Mouse (Mus musculus): ENCODE data around the gene Ncor2. TPM values are rescaled to one million over a fixed set of nuclear protein-coding genes. Genes with fewer than 3 reads are reported as not detected.

The Ncor2 gene
- total RNA-seq, 2 experiments from 2014 or later: 228 to 270 TPM

- DNase-seq (ENCODE audit: extremely low spot score in 1 of 2, low spot score in 2 of 2): no peak
- Histone ChIP-seq H3K27ac (no peak overlapping the region), H3K4me3 (no peak overlapping the region)
- intact Hi-C loops (cut with DNase I): no loop called here
- TF ChIP-seq CTCF (IDR thresholded peaks at IDR 0.05): no peak
These were observed 100.8 kb downstream of the Ncor2 start for GRCm38 (mm10) chr5:125078220-125078619.

- TF ChIP-seq CTCF (IDR thresholded peaks at IDR 0.05): no peak
- intact Hi-C loops (cut with DNase I): no loop called here
- Histone ChIP-seq H3K27ac (no peak overlapping the region), H3K4me3 (no peak overlapping the region)
- no peak for DNase-seq (ENCODE audit: extremely low spot score in 1 of 2, low spot score in 2 of 2)
These were observed 102.8 kb downstream of the Ncor2 start for GRCm38 (mm10) chr5:125076183-125076582.

- H3K27ac ChIP-seq: no peak overlapping the region
- intact Hi-C loops (cut with DNase I): no loop called here
- no peak for DNase-seq (ENCODE audit: extremely low spot score in 1 of 2, low spot score in 2 of 2)
- no peak for TF ChIP-seq CTCF (IDR thresholded peaks at IDR 0.05)
- H3K4me3 ChIP-seq: no peak overlapping the region
These were observed 104.3 kb downstream of the Ncor2 start for GRCm38 (mm10) chr5:125074571-125075171.

- Histone ChIP-seq H3K27ac (no peak overlapping the region), H3K4me3 (no peak overlapping the region)
- no peak for DNase-seq (ENCODE audit: extremely low spot score in 1 of 2, low spot score in 2 of 2)
- no peak for TF ChIP-seq CTCF (IDR thresholded peaks at IDR 0.05)
- intact Hi-C loops (cut with DNase I): no loop called here
These were observed 105.1 kb downstream of the Ncor2 start for GRCm38 (mm10) chr5:125073896-125074295.

- no peak overlapping the region for H3K27ac ChIP-seq
- no peak for DNase-seq (ENCODE audit: extremely low spot score in 1 of 2, low spot score in 2 of 2)
- TF ChIP-seq CTCF (IDR thresholded peaks at IDR 0.05): no peak
- intact Hi-C loops (cut with DNase I): no loop called here
- H3K4me3 ChIP-seq: no peak overlapping the region
These were observed 105.7 kb downstream of the Ncor2 start for GRCm38 (mm10) chr5:125073335-125073734.

- intact Hi-C loops (cut with DNase I): no loop called here
- no peak for TF ChIP-seq CTCF (IDR thresholded peaks at IDR 0.05)
- H3K4me3 ChIP-seq: no peak overlapping the region
- no peak overlapping the region for H3K27ac ChIP-seq
- no peak for DNase-seq (ENCODE audit: extremely low spot score in 1 of 2, low spot score in 2 of 2)
These were observed 106.6 kb downstream of the Ncor2 start for GRCm38 (mm10) chr5:125072425-125072824.

- TF ChIP-seq CTCF (IDR thresholded peaks at IDR 0.05): no peak
- Histone ChIP-seq H3K4me3 (no peak overlapping the region), H3K27ac (no peak overlapping the region)
- intact Hi-C loops (cut with DNase I): no loop called here
- no peak for DNase-seq (ENCODE audit: extremely low spot score in 1 of 2, low spot score in 2 of 2)
These were observed 107.1 kb downstream of the Ncor2 start for GRCm38 (mm10) chr5:125071919-125072318.

GRCm38 (mm10) chr5:125070399-125070798 is 108.6 kb downstream of the Ncor2 start:
- DNase-seq (ENCODE audit: extremely low spot score in 1 of 2, low spot score in 2 of 2): no peak
- no peak for TF ChIP-seq CTCF (IDR thresholded peaks at IDR 0.05)
- intact Hi-C loops (cut with DNase I): no loop called here
- H3K27ac ChIP-seq: no peak overlapping the region
- H3K4me3 ChIP-seq: no peak overlapping the region

- intact Hi-C loops (cut with DNase I): no loop called here
- TF ChIP-seq CTCF (IDR thresholded peaks at IDR 0.05): no peak
- Histone ChIP-seq H3K27ac (no peak overlapping the region), H3K4me3 (no peak overlapping the region)
- DNase-seq (ENCODE audit: extremely low spot score in 1 of 2, low spot score in 2 of 2): no peak
These were observed 109.1 kb downstream of the Ncor2 start for GRCm38 (mm10) chr5:125069916-125070315.

- Histone ChIP-seq H3K4me3 (no peak overlapping the region), H3K27ac (no peak overlapping the region)
- intact Hi-C loops (cut with DNase I): no loop called here
- TF ChIP-seq CTCF (IDR thresholded peaks at IDR 0.05): no peak
- no peak for DNase-seq (ENCODE audit: extremely low spot score in 1 of 2, low spot score in 2 of 2)
These were observed 109.6 kb downstream of the Ncor2 start for GRCm38 (mm10) chr5:125069426-125069825.

GRCm38 (mm10) chr5:125068371-125068951 is 110.6 kb downstream of the Ncor2 start:
- Histone ChIP-seq H3K27ac (no peak overlapping the region; the same call in 1 of the 2 replicates), H3K4me3 (no peak overlapping the region)
- intact Hi-C loops (cut with DNase I): no loop called here
- no peak for TF ChIP-seq CTCF (IDR thresholded peaks at IDR 0.05)
- DNase-seq (ENCODE audit: extremely low spot score in 1 of 2, low spot score in 2 of 2): no peak

GRCm38 (mm10) chr5:125067673-125068072 is 111.3 kb downstream of the Ncor2 start:
- intact Hi-C loops (cut with DNase I): no loop called here
- no peak for TF ChIP-seq CTCF (IDR thresholded peaks at IDR 0.05)
- no peak overlapping the region for H3K4me3 ChIP-seq
- DNase-seq (ENCODE audit: extremely low spot score in 1 of 2, low spot score in 2 of 2): no peak
- no peak overlapping the region for H3K27ac ChIP-seq
